Mouse (Mus musculus) skeletal muscle tissue, postnatal 0 days (tissue): ENCODE measurements around the gene Reep3. TPM values are rescaled to one million over a fixed set of nuclear protein-coding genes. Genes with fewer than 3 reads are reported as not detected.

ENCODE experiments used
- polyA plus RNA-seq: library from polyadenylated mRNA; unstranded; fragments of >200 nt; fragmentation: Nextera tagmentation; extraction: Ambion mirVana; gene quantifications from 2 replicates; pipeline ENCODE4 v1.2.1, GENCODE M21; 2015

The Reep3 gene
- polyA plus RNA-seq = 21.4 and 25.8 TPM in 2 replicates

DNA sequence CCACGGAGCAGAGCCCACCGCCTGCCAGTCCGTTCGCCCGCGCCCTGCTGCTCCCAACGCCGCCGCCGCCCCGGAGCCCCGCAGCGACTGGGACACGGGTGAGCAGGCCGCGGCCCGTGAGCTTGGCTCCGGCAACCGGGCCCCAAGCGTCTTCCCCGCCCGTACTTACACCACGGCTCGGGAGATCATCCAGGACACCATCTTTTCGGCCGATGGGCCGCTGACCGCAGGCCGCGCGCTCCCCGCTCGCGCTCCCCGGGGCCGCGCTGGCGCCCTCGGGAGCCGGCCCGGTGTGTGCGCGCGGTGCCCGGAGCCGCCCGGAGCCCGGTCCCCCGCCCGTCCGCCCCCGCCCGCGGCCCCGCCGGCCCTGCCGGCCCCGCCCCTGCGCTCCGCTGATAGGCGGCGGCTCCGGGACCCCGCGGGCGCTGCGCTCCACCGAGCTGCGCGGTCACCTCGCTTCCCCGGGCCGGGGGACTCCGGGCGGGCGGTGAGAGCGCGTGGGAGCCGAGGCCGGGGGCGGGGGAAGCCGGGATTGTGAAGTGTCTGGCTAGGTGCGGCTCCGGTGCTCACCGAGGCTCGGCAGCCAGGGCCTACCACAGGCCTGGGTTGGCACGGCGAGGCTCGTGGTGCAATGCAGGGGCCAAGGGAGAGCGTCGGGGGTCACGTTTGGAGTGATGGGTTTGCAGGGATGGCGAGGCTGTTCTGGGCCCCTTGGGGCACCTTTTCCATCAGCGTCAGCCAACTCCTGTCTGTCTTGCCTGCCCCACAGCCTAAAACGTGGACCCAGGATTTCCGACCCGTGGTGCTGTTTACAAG is at the start of gene Reep3:
Gene Reep3, minus strand, starts transcription at position 325 of the 816 bp plus-strand sequence.

DNA sequence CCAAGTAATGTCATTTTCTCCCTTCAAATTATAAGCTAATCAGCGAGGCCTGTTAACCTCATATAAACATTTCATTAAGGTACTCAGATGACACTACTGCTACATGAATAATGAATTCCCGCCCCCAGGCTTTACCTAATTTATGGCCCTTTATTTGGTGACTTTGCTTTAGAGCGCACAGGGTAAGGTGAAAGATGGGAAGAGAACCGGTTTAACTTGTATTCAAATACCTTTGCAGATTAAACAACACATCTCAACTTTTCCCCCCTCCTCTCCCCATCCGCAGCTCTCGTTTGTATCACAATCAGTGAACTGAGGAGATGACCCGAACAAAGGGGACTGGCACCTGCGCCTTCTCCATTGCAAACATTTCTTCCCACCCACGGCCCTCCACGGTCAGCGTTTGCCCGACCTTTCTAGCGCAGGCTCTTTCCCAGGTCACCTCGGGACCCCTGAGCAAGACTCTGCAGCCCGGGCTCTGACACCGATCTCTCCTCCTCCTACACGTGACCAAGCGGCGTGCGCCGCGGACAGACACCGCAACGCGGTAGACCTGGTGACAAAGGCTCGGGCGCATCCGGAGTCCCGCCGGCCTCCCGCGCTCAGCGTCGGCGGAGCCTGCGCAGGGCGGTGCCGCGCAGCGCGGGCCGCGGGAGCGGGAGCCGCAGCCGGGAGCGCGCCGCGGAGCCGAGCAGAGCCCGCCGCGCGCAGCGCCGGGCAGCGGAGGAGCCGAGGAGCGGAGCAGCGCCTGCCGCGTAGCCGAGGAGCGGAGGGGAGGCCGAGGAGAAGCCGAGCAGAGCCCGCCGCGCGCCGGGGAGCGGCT is 736 bp downstream of the Reep3 start, which contains the start of gene Jmjd1c:
Gene Jmjd1c, plus strand, starts transcription at position 328 of the 823 bp plus-strand sequence.

Other genes with a start within 250 kb of the Reep3 start
- 26.8 and 28.2 TPM in 2 replicates for gene Jmjd1c, start 820 bp downstream of the Reep3 start, polyA plus RNA-seq
- 17.8 and 24.7 TPM in 2 replicates for gene Nrbf2, start 188.4 kb upstream of the Reep3 start, polyA plus RNA-seq